Mouse (Mus musculus): ENCODE data around the gene Arhgef1. TPM values are rescaled to one million over a fixed set of nuclear protein-coding genes. Genes with fewer than 3 reads are reported as not detected.
A peak's percentile ranks its signal among the peaks of the same experiment; 100 is the strongest.

Gene Arhgef1
- polyA plus RNA-seq, 1 experiment = 84.4 TPM

- Histone ChIP-seq H3K36me3 (ENCODE audit: control insufficient read depth, insufficient read depth) (no peaks in the 10 kb centered on the region), H3K79me2 (ENCODE audit: control insufficient read depth, insufficient read depth) (no peaks in the 10 kb centered on the region), H3K79me3 (ENCODE audit: low read depth) (no peaks in the 10 kb centered on the region), H3K4me3 (ENCODE audit: insufficient read depth, poor library complexity, severe bottlenecking) (no peak overlapping the region), H3ac (ENCODE audit: control insufficient read depth, insufficient read length, low read depth) (no peak overlapping the region), H3K27me3 (ENCODE audit: control insufficient read depth, insufficient read depth, insufficient read length) (no peaks in the 10 kb centered on the region)
- TF ChIP-seq MYOD1 (IDR thresholded peaks at IDR 0.05; ENCODE audit: control insufficient read depth, insufficient read length, low read depth) (no peak), MAX (IDR thresholded peaks at IDR 0.05) (no peak), CTCF (IDR thresholded peaks at IDR 0.05; ENCODE audit: control insufficient read depth, insufficient read depth, insufficient read length) (no peak)
These were observed 4.8 kb upstream of the Arhgef1 start for GRCm38 (mm10) chr7:24897959-24898358.

GRCm38 (mm10) chr7:24901114-24901513, 1.6 kb upstream of the Arhgef1 start:
- H3K4me3 ChIP-seq (ENCODE audit: insufficient read depth, poor library complexity, severe bottlenecking) = no peak overlapping the region
- no peaks in the 10 kb centered on the region for H3K27me3 ChIP-seq (ENCODE audit: control insufficient read depth, insufficient read depth, insufficient read length)
- H3K36me3 ChIP-seq (ENCODE audit: control insufficient read depth, insufficient read depth) = peaks cover 7% of the 10 kb centered on the region
- peaks cover 19% of the 10 kb centered on the region for H3K79me2 ChIP-seq (ENCODE audit: control insufficient read depth, insufficient read depth)
- no peak for TF ChIP-seq MAX (IDR thresholded peaks at IDR 0.05)
- TF ChIP-seq CEBPB (IDR thresholded peaks at IDR 0.05; ENCODE audit: low read depth) = no peak
- no peak for TF ChIP-seq FOSL1 (IDR thresholded peaks at IDR 0.05; ENCODE audit: insufficient read depth, low read length, poor library complexity, severe bottlenecking)
- TF ChIP-seq CTCF (IDR thresholded peaks at IDR 0.05; ENCODE audit: control insufficient read depth, insufficient read depth, insufficient read length) = no peak
- TF ChIP-seq USF1 (IDR thresholded peaks at IDR 0.05; ENCODE audit: low read depth) = no peak
- no peak for TF ChIP-seq MYOG (IDR thresholded peaks at IDR 0.05; ENCODE audit: control insufficient read depth, extremely low read depth, insufficient read length)
- no peak for TF ChIP-seq MYOD1 (IDR thresholded peaks at IDR 0.05; ENCODE audit: control insufficient read depth, insufficient read length, low read depth)
- H3ac ChIP-seq (ENCODE audit: control insufficient read depth, insufficient read length, low read depth) = no peak overlapping the region
- H3K79me3 ChIP-seq (ENCODE audit: low read depth) = peaks cover 11% of the 10 kb centered on the region

- Histone ChIP-seq H3K79me2 (ENCODE audit: control insufficient read depth, insufficient read depth) (peaks cover 26% of the 10 kb centered on the region), H3K27me3 (ENCODE audit: control insufficient read depth, insufficient read depth, insufficient read length) (no peaks in the 10 kb centered on the region), H3K36me3 (ENCODE audit: control insufficient read depth, insufficient read depth) (peaks cover 7% of the 10 kb centered on the region), H3K79me3 (ENCODE audit: low read depth) (peaks cover 12% of the 10 kb centered on the region), H3K4me3 (ENCODE audit: insufficient read depth, poor library complexity, severe bottlenecking) (no peak overlapping the region), H3ac (ENCODE audit: control insufficient read depth, insufficient read length, low read depth) (no peak overlapping the region)
- TF ChIP-seq MYOG (IDR thresholded peaks at IDR 0.05; ENCODE audit: control insufficient read depth, extremely low read depth, insufficient read length) (no peak), FOSL1 (IDR thresholded peaks at IDR 0.05; ENCODE audit: insufficient read depth, low read length, poor library complexity, severe bottlenecking) (no peak), CTCF (IDR thresholded peaks at IDR 0.05; ENCODE audit: control insufficient read depth, insufficient read depth, insufficient read length) (no peak), MYOD1 (IDR thresholded peaks at IDR 0.05; ENCODE audit: control insufficient read depth, insufficient read length, low read depth) (no peak), CEBPB (IDR thresholded peaks at IDR 0.05; ENCODE audit: low read depth) (no peak), MAX (IDR thresholded peaks at IDR 0.05) (no peak), USF1 (IDR thresholded peaks at IDR 0.05; ENCODE audit: low read depth) (no peak)
These were observed 870 bp upstream of the Arhgef1 start for GRCm38 (mm10) chr7:24901842-24902241.

GRCm38 (mm10) chr7:24902264-24902629, 465 bp upstream of the Arhgef1 start:
- Histone ChIP-seq H3K4me3 (ENCODE audit: insufficient read depth, poor library complexity, severe bottlenecking) (peak overlapping the region; percentile 60), H3K27me3 (ENCODE audit: control insufficient read depth, insufficient read depth, insufficient read length) (no peaks in the 10 kb centered on the region), H3K36me3 (ENCODE audit: control insufficient read depth, insufficient read depth) (peaks cover 7% of the 10 kb centered on the region), H3ac (ENCODE audit: control insufficient read depth, insufficient read length, low read depth) (peak overlapping the region; percentile 10), H3K79me2 (ENCODE audit: control insufficient read depth, insufficient read depth) (peaks cover 30% of the 10 kb centered on the region), H3K79me3 (ENCODE audit: low read depth) (peaks cover 12% of the 10 kb centered on the region)
- TF ChIP-seq MAX (IDR thresholded peaks at IDR 0.05) (no peak), MYOD1 (IDR thresholded peaks at IDR 0.05; ENCODE audit: control insufficient read depth, insufficient read length, low read depth) (no peak), CEBPB (IDR thresholded peaks at IDR 0.05; ENCODE audit: low read depth) (no peak), CTCF (IDR thresholded peaks at IDR 0.05; ENCODE audit: control insufficient read depth, insufficient read depth, insufficient read length) (no peak), FOSL1 (IDR thresholded peaks at IDR 0.05; ENCODE audit: insufficient read depth, low read length, poor library complexity, severe bottlenecking) (no peak), MYOG (IDR thresholded peaks at IDR 0.05; ENCODE audit: control insufficient read depth, extremely low read depth, insufficient read length) (no peak), USF1 (IDR thresholded peaks at IDR 0.05; ENCODE audit: low read depth) (no peak)

- H3K4me3 ChIP-seq (ENCODE audit: insufficient read depth, poor library complexity, severe bottlenecking) = peak overlapping the region; percentile 60
- TF ChIP-seq MYOG (IDR thresholded peaks at IDR 0.05; ENCODE audit: control insufficient read depth, extremely low read depth, insufficient read length) = no peak
- no peak for TF ChIP-seq MAX (IDR thresholded peaks at IDR 0.05)
- no peak for TF ChIP-seq MYOD1 (IDR thresholded peaks at IDR 0.05; ENCODE audit: control insufficient read depth, insufficient read length, low read depth)
- no peak for TF ChIP-seq CEBPB (IDR thresholded peaks at IDR 0.05; ENCODE audit: low read depth)
- no peak for TF ChIP-seq FOSL1 (IDR thresholded peaks at IDR 0.05; ENCODE audit: insufficient read depth, low read length, poor library complexity, severe bottlenecking)
- no peak for TF ChIP-seq CTCF (IDR thresholded peaks at IDR 0.05; ENCODE audit: control insufficient read depth, insufficient read depth, insufficient read length)
- TF ChIP-seq USF1 (IDR thresholded peaks at IDR 0.05; ENCODE audit: low read depth) = no peak
- H3K79me3 ChIP-seq (ENCODE audit: low read depth) = peaks cover 12% of the 10 kb centered on the region
- H3ac ChIP-seq (ENCODE audit: control insufficient read depth, insufficient read length, low read depth) = no peak overlapping the region
- H3K79me2 ChIP-seq (ENCODE audit: control insufficient read depth, insufficient read depth) = peaks cover 30% of the 10 kb centered on the region
- H3K36me3 ChIP-seq (ENCODE audit: control insufficient read depth, insufficient read depth) = peaks cover 7% of the 10 kb centered on the region
- no peaks in the 10 kb centered on the region for H3K27me3 ChIP-seq (ENCODE audit: control insufficient read depth, insufficient read depth, insufficient read length)
These were observed 723 bp downstream of the Arhgef1 start for GRCm38 (mm10) chr7:24903444-24903825.

- Histone ChIP-seq H3ac (ENCODE audit: control insufficient read depth, insufficient read length, low read depth) (peak overlapping the region; percentile 85), H3K4me3 (ENCODE audit: insufficient read depth, poor library complexity, severe bottlenecking) (peak overlapping the region; percentile 60), H3K79me3 (ENCODE audit: low read depth) (peaks cover 12% of the 10 kb centered on the region), H3K36me3 (ENCODE audit: control insufficient read depth, insufficient read depth) (peaks cover 7% of the 10 kb centered on the region), H3K27me3 (ENCODE audit: control insufficient read depth, insufficient read depth, insufficient read length) (no peaks in the 10 kb centered on the region), H3K79me2 (ENCODE audit: control insufficient read depth, insufficient read depth) (peaks cover 30% of the 10 kb centered on the region)
- TF ChIP-seq MYOG (IDR thresholded peaks at IDR 0.05; ENCODE audit: control insufficient read depth, extremely low read depth, insufficient read length) (no peak), CEBPB (IDR thresholded peaks at IDR 0.05; ENCODE audit: low read depth) (peak; percentile 58), CTCF (IDR thresholded peaks at IDR 0.05; ENCODE audit: control insufficient read depth, insufficient read depth, insufficient read length) (no peak), FOSL1 (IDR thresholded peaks at IDR 0.05; ENCODE audit: insufficient read depth, low read length, poor library complexity, severe bottlenecking) (no peak), MAX (IDR thresholded peaks at IDR 0.05) (peak; percentile 80), MYOD1 (IDR thresholded peaks at IDR 0.05; ENCODE audit: control insufficient read depth, insufficient read length, low read depth) (no peak), USF1 (IDR thresholded peaks at IDR 0.05; ENCODE audit: low read depth) (no peak)
These were observed 1.4 kb downstream of the Arhgef1 start for GRCm38 (mm10) chr7:24904070-24904483.
